Mouse (Mus musculus) yolk sac, embryonic 10.5 days (tissue): Measurements from ENCODE around the gene Gba.

ENCODE experiments used
- DNase-seq: peaks from one replicate; pipeline ENCODE4 v3.0.0-alpha.2; 2017; ENCODE audit warnings: low spot score

Gba gene

GRCm38 (mm10) chr3:89238494-89238893 lies 35.8 kb downstream of the Gba start:
- peak; percentile 82 for DNase-seq

- peak; percentile 85 for DNase-seq
These were observed 39.7 kb downstream of the Gba start for GRCm38 (mm10) chr3:89242331-89242895.

GRCm38 (mm10) chr3:89243609-89244008 lies 40.9 kb downstream of the Gba start:
- DNase-seq, result peak; percentile 76

- DNase-seq, result peak; percentile 15
These were observed 41.6 kb downstream of the Gba start for GRCm38 (mm10) chr3:89244158-89244981.

GRCm38 (mm10) chr3:89244982-89245687 lies 42.4 kb downstream of the Gba start:
- peak; percentile 56 for DNase-seq

GRCm38 (mm10) chr3:89245688-89246171 lies 43.0 kb downstream of the Gba start, which contains the start of gene Krtcap2:
Gene Krtcap2, plus strand, starts transcription at chr3:89245966.
- DNase-seq, result peak; percentile 55

GRCm38 (mm10) chr3:89246261-89247100 lies 43.8 kb downstream of the Gba start, which contains the start of gene Trim46:
Gene Trim46, minus strand, starts transcription at chr3:89246309.
- DNase-seq, result peak; percentile 92

- no peak for DNase-seq
These were observed 44.7 kb downstream of the Gba start for GRCm38 (mm10) chr3:89247466-89247865.

GRCm38 (mm10) chr3:89250435-89251040 lies 47.8 kb downstream of the Gba start:
- peak; percentile 66 for DNase-seq

- DNase-seq, result peak; percentile 88
These were observed 48.7 kb downstream of the Gba start for GRCm38 (mm10) chr3:89251365-89251895.

GRCm38 (mm10) chr3:89254994-89255393 lies 52.3 kb downstream of the Gba start:
- DNase-seq, result no peak

- DNase-seq, result no peak
These were observed 53.4 kb downstream of the Gba start for GRCm38 (mm10) chr3:89256177-89256576.
